Mouse (Mus musculus) lung, postnatal 25 days (tissue): ENCODE measurements at regions not wholly inside any gene's neighbourhood (a gene's known extent, or its start where the extent isn't known, plus 50 kb on each side); places are given as distances from the start of the nearest gene placed in this dataset.
A peak's percentile ranks its signal among the peaks of the same experiment; 100 is the strongest.
"Not testable (repeated sequence)": the region's sequence is repeated elsewhere in the genome, so short reads cannot be mapped to it uniquely, and the experiment has no call there.

ENCODE experiments used
- DNase-seq: peaks from one replicate; pipeline ENCODE4 v3.0.0; 2022; ENCODE audit warnings: low spot score

DNA sequence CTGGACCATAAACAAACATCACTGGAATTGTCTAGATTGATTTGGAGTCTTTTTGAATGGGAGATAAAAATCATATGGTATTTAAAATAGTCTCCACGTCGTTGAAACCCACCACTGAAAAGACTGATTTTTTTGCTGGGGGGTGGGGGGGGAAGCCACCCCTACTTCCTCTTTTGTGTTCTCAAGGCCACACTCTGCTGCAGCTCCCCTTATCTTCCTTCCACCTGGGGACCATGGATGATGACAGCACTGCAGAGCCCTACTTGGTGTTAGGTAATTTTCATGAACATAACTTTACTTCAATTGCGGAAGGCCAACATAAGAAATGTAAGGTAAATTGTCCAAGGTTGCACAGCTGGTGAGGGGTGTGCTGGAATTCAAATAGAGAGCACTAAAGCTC lies 232.4 kb upstream of the Vrk2 start:
- DNase-seq, result no peak

- no peak for DNase-seq
Observed at GRCm38 (mm10) chr11:26824080-26824727, 230.4 kb upstream of the Vrk2 start.

- no peak for DNase-seq
Observed at GRCm38 (mm10) chr11:26821091-26821490, 227.3 kb upstream of the Vrk2 start.

GRCm38 (mm10) chr11:26817316-26817715 lies 223.5 kb upstream of the Vrk2 start:
- DNase-seq, result no peak

GRCm38 (mm10) chr11:26815104-26815503 lies 221.3 kb upstream of the Vrk2 start:
- no peak for DNase-seq

DNA sequence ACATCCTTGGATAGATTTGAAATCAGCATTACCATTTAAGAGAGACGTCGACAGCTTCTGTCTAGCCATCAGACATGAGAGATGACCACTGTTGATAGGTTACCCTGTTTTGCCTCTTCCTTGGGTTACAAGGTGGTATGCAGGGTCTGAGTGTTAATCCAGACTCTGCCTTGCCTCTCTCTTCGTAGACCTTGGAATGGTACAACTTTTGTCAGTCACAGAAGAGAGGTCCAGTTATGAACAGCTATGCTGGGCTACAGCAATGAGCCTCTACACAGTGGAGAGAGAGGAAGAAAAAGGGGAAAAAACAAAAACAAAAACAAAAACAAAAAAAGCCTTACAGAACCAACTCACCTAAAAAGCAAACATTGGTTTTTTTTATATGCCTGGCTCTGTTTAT lies 220.8 kb upstream of the Vrk2 start:
- DNase-seq, result no peak

DNA sequence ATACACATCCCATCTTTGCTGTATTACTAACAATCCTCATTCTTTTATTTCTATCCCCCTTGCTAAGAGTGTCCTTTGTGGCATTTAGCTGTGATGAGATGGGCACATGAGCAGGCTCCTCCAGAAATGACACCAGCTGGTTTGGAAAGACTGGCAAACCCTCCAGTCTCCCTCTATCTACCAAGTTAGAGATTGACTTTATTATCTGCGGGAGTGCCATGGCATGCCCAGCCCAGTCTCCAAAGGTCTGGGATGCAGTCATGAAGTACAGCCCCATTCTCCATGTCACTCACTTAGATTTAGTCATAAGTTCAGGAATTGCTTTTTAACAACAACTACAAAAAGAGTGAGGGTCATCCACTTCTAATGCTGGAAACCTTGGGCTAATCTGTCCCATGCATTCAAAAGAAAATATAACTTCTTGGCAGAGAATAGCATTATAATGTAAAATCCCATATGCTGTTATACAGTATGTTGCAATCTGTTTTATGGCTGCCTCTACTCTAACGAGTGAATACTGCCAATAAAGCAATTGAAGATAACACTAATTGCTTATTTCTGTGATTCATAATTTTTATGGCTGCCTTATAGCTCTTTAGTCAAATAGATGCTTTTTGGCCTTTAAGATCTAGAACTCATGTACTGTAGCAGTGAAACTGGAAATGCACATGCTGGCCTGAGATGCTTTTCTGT lies 208.6 kb upstream of the Vrk2 start:
- no peak for DNase-seq

- no peak for DNase-seq
Observed at GRCm38 (mm10) chr11:26800296-26800695, 206.5 kb upstream of the Vrk2 start.

- no peak for DNase-seq
Observed at GRCm38 (mm10) chr11:26794629-26794966, 200.8 kb upstream of the Vrk2 start.

GRCm38 (mm10) chr11:26793928-26794628 lies 200.3 kb upstream of the Vrk2 start:
- DNase-seq, result no peak

GRCm38 (mm10) chr11:26789281-26789680 lies 195.5 kb upstream of the Vrk2 start:
- no peak for DNase-seq

- DNase-seq, result no peak
Observed at GRCm38 (mm10) chr11:26785164-26785563, 191.4 kb upstream of the Vrk2 start.

DNA sequence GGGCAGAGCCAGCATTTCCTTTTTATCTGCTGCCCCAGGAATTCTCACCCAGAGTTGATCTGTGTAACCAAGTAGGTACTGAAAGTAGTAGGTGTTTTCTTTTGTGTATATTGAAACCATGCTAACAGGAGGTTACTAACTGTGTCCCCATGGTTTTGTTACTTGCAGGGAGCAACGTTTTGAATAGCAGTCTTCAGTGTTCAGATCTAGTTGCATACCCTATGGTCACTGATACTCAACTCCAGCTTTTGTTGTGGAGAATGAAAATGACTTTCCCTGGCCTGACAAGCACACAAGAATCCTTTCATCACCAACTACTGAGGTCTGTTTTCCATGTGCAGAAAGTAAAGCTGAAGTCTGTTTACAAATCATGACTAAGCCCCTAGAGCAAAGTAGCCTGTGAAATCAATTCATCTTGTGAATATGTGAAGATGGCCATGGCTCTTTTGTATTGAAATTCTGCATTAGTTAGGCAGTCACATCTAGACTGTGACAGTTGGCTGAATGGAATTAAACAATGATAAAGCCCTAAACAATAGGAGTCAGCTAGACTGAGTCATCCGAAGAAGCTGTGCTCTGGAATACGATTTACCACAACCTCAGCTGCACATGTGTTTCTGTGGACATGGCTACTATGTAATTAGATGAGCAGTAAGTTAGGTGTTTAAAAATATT lies 179.5 kb upstream of the Vrk2 start:
- DNase-seq, result no peak

GRCm38 (mm10) chr11:26755576-26755975 lies 161.8 kb upstream of the Vrk2 start:
- DNase-seq, result peak; percentile 33

DNA sequence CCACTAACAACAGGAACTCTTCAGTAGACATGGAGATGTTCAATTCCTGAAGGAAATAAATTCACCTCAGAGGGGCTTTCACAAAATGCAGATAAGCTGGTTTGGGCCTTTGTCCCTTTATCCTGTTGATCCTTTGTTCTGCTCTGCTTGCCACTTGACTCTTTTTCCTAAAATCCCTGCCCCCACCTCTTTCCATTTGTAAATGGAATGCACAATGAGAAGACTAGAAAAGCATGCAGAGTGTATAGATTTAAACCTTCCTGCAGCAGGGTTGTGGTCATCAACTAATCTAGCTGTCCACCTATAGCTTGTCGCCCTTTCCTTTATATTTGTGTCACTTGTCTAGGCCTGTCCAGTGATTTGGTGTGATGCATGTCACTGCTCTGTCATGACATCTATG lies 159.8 kb upstream of the Vrk2 start:
- no peak for DNase-seq

GRCm38 (mm10) chr11:26742235-26742634 lies 148.4 kb upstream of the Vrk2 start:
- DNase-seq, result no peak

GRCm38 (mm10) chr11:26739732-26740131 lies 145.9 kb upstream of the Vrk2 start:
- DNase-seq, result no peak

- DNase-seq, result no peak
Observed at GRCm38 (mm10) chr11:26726969-26727368, 133.2 kb upstream of the Vrk2 start.

GRCm38 (mm10) chr11:26724963-26725721 lies 131.3 kb upstream of the Vrk2 start:
- no peak for DNase-seq

GRCm38 (mm10) chr11:26722292-26722691 lies 128.5 kb upstream of the Vrk2 start:
- DNase-seq, result no peak

- DNase-seq, result no peak
Observed at GRCm38 (mm10) chr11:26721173-26721572, 127.4 kb upstream of the Vrk2 start.

- DNase-seq, result not testable (repeated sequence)
Observed at GRCm38 (mm10) chr11:26711237-26711636, 117.4 kb upstream of the Vrk2 start.
